Comparison of ENCODE assay signal across 8 mouse cellular contexts in the genomic region with DNA sequence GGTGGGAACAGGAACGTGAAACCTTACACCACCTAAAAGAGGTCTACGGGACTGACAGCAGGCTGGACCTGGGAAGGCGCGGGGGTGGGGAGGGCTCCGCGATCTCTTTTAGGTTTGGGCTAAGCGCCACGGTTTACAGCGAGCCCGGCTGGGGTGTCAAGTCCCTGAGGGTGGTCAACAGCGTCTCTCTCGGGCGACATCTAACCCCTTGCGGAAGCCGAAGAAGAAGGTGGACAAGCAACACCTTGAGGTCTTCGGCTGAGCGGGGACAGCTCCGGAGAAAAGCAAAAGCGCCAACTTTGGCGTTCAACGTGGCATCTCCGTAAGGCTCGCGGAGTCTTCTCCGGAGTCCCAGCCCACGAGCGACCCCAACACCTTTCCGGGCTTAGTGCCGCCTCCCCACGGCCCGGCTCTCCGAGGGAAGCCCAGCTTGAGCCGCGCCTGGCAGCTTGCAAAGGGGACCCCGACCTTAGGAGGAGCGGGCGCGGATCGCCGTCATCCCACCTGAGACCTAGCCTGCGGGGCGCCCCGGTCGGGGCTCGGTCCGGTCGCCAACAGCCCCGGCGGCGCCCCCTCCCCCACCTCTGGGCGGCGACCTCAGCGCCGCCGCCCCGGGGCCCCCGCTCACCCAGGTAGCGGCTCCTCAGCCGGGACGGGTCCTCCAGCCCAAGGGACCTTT. TPM values are rescaled to one million over a fixed set of nuclear protein-coding genes. Genes with fewer than 3 reads are reported as not detected.
DNase-seq lines count a peak whose midpoint lies in the region; ATAC-seq lines count a peak whose summit lies in the region.

No protein-coding gene starts in this region.

- no peaks in the 10 kb centered on the region for H3K4me1 ChIP-seq in brown adipose tissue, adult 24 weeks (ENCODE audit: control insufficient read depth, insufficient read depth, insufficient read length, low read length)
- H3K4me1 ChIP-seq in heart, embryonic 16.5 days (ENCODE audit: control insufficient read depth, insufficient read depth, low read length): peaks cover 12% of the 10 kb centered on the region
- H3K4me1 ChIP-seq in liver, embryonic 16.5 days (ENCODE audit: control insufficient read depth, low read depth, low read length): peaks cover 9% of the 10 kb centered on the region
- peaks cover 20% of the 10 kb centered on the region for H3K4me1 ChIP-seq in neural tube, embryonic 13.5 days (replicated peaks)

- no peaks in the 10 kb centered on the region for H3K36me3 ChIP-seq in heart, embryonic 16.5 days (ENCODE audit: control insufficient read depth, insufficient read depth)
- H3K36me3 ChIP-seq in liver, embryonic 16.5 days (ENCODE audit: control insufficient read depth, insufficient read depth): no peaks in the 10 kb centered on the region
- H3K36me3 ChIP-seq in neural tube, embryonic 13.5 days: no peaks in the 10 kb centered on the region

- H3K9me3 ChIP-seq in heart, embryonic 16.5 days (replicated peaks; ENCODE audit: control insufficient read depth, low read length): no peaks in the 10 kb centered on the region
- H3K9me3 ChIP-seq in liver, embryonic 16.5 days (replicated peaks; ENCODE audit: control insufficient read depth, low read length): no peaks in the 10 kb centered on the region
- H3K9me3 ChIP-seq in neural tube, embryonic 13.5 days: no peaks in the 10 kb centered on the region

- peak overlapping the region; percentile 93 for H3K9ac ChIP-seq in heart, embryonic 16.5 days (ENCODE audit: low read length)
- H3K9ac ChIP-seq in liver, embryonic 16.5 days (ENCODE audit: low read depth, low read length): peak overlapping the region; percentile 99
- H3K9ac ChIP-seq in neural tube, embryonic 13.5 days: peak overlapping the region; percentile 90

- peak; percentile 41 to 44 for DNase-seq in CD8-positive naive resting alpha-beta T cell, adult 2 months (ENCODE audit: low read depth in 2 of 2, low spot score in 2 of 2)
- peak; percentile 48 for DNase-seq in fibroblast of lung, adult 2 months (ENCODE audit: low read depth)
- DNase-seq in kidney, postnatal 36 days: peak; percentile 55 to 80
- peak; percentile 71 for DNase-seq in testis, postnatal 14 days (ENCODE audit: low spot score)

- under 1% methylated on average over 55 of the region's 60 CpGs for WGBS in heart, embryonic 16.5 days
- WGBS in liver, embryonic 16.5 days (ENCODE audit: insufficient replicate concordance): under 1% methylated on average over 60 of the region's 60 CpGs
- WGBS in neural tube, embryonic 13.5 days: under 1% methylated on average over 56 of the region's 60 CpGs

- H3K4me3 ChIP-seq in brown adipose tissue, adult 24 weeks (ENCODE audit: insufficient read depth, low read depth, low read length): peak overlapping the region; percentile 92
- H3K4me3 ChIP-seq in heart, embryonic 16.5 days (ENCODE audit: low read length): peak overlapping the region; percentile 97
- H3K4me3 ChIP-seq in liver, embryonic 16.5 days (ENCODE audit: low read depth, low read length): peak overlapping the region; percentile 100
- H3K4me3 ChIP-seq in neural tube, embryonic 13.5 days: peak overlapping the region; percentile 93

- no peaks in the 10 kb centered on the region for H3K27me3 ChIP-seq in heart, embryonic 16.5 days (ENCODE audit: control insufficient read depth, insufficient read depth, low read length)
- H3K27me3 ChIP-seq in liver, embryonic 16.5 days (ENCODE audit: control insufficient read depth, insufficient read depth, low read depth, low read length): no peaks in the 10 kb centered on the region
- no peaks in the 10 kb centered on the region for H3K27me3 ChIP-seq in neural tube, embryonic 13.5 days

- H3K27ac ChIP-seq in brown adipose tissue, adult 24 weeks (replicated peaks; ENCODE audit: low read depth, low read length): peak overlapping the region; percentile 75
- H3K27ac ChIP-seq in heart, embryonic 16.5 days (ENCODE audit: low read length): peak overlapping the region; percentile 99
- H3K27ac ChIP-seq in liver, embryonic 16.5 days (ENCODE audit: low read length): peak overlapping the region; percentile 97
- peak overlapping the region; percentile 97 for H3K27ac ChIP-seq in neural tube, embryonic 13.5 days (replicated peaks)

- H3K4me2 ChIP-seq in heart, embryonic 16.5 days (ENCODE audit: low read depth, low read length): peak overlapping the region; percentile 74
- H3K4me2 ChIP-seq in liver, embryonic 16.5 days (ENCODE audit: low read depth, low read length): peak overlapping the region; percentile 69
- peak overlapping the region; percentile 81 for H3K4me2 ChIP-seq in neural tube, embryonic 13.5 days

- peak; percentile 2; the same call in 1 of the 2 replicates for ATAC-seq in heart, embryonic 16.5 days (replicated peaks; ENCODE audit: extremely low read depth, insufficient read depth, low FRiP score)
- peak; percentile 1; the same call in 1 of the 2 replicates for ATAC-seq in liver, embryonic 16.5 days (ENCODE audit: low read depth)
- ATAC-seq in neural tube, embryonic 13.5 days (ENCODE audit: low read depth): no peak

RNA-seq across cellular contexts. Expression of gene Dcaf6, which starts 0.6 kb away (rescaled TPM):
- polyA plus RNA-seq in brown adipose tissue, adult 24 weeks (2012; ENCODE audit: insufficient read depth, insufficient read length, missing spikeins): 48.9 and 57.7 TPM in 2 replicates
- polyA plus RNA-seq in heart, embryonic 16.5 days (2015; fragmentation: Nextera tagmentation; extraction: Ambion mirVana): 18.9 and 21.2 TPM in 2 replicates
- polyA plus RNA-seq in liver, embryonic 16.5 days (2015; fragmentation: Nextera tagmentation; extraction: Ambion mirVana): 14.9 and 17.0 TPM in 2 replicates
- polyA plus RNA-seq in neural tube, embryonic 13.5 days (2015; fragmentation: Nextera tagmentation; extraction: Ambion mirVana): 15.6 and 16.3 TPM in 2 replicates

RNA-seq across cellular contexts. Expression of gene Mpc2, which starts 0.8 kb away (rescaled TPM):
- polyA plus RNA-seq in brown adipose tissue, adult 24 weeks (2012; ENCODE audit: insufficient read depth, insufficient read length, missing spikeins): 2,118 and 2,348 TPM in 2 replicates
- polyA plus RNA-seq in heart, embryonic 16.5 days (2015; fragmentation: Nextera tagmentation; extraction: Ambion mirVana): 340 and 349 TPM in 2 replicates
- 292 and 315 TPM in 2 replicates for polyA plus RNA-seq in liver, embryonic 16.5 days (2015; fragmentation: Nextera tagmentation; extraction: Ambion mirVana)
- polyA plus RNA-seq in neural tube, embryonic 13.5 days (2015; fragmentation: Nextera tagmentation; extraction: Ambion mirVana): 178 and 204 TPM in 2 replicates

RNA-seq across cellular contexts. Expression of gene Adcy10, which starts 25.3 kb away (rescaled TPM):
- polyA plus RNA-seq in brown adipose tissue, adult 24 weeks (2012; ENCODE audit: insufficient read depth, insufficient read length, missing spikeins): 5.6 and 5.7 TPM in 2 replicates
- polyA plus RNA-seq in heart, embryonic 16.5 days (2015; fragmentation: Nextera tagmentation; extraction: Ambion mirVana): not detected in 2 replicates
- polyA plus RNA-seq in liver, embryonic 16.5 days (2015; fragmentation: Nextera tagmentation; extraction: Ambion mirVana): 0.02 and 0.11 TPM in 2 replicates
- polyA plus RNA-seq in neural tube, embryonic 13.5 days (2015; fragmentation: Nextera tagmentation; extraction: Ambion mirVana): 0.21 and 0.24 TPM in 2 replicates
